Mouse (Mus musculus) left cerebral cortex, postnatal 10 days (tissue): ENCODE data around the gene Ets1. TPM values are rescaled to one million over a fixed set of nuclear protein-coding genes. Genes with fewer than 3 reads are reported as not detected.

ENCODE experiments used
- DNase-seq, 2 experiments: peaks; one replicate each; pipeline ENCODE4 v3.0.0; 2021 to 2022; ENCODE audit warnings: low spot score in 2 of 2, mixed read lengths in 1 of 2; ENCODE audit errors: extremely low spot score in 1 of 2
- intact Hi-C: fragments of 180-260 bp; cut with DNase I; formaldehyde crosslinking; loops from one replicate; pipeline ENCODE4 v1.15.1; 2025
- total RNA-seq, 2 experiments: library from RNA; stranded (reverse); gene quantifications; 2 replicates each; pipeline ENCODE4 v1.2.3; 2021

Gene Ets1
- total RNA-seq, 2 experiments from 2014 or later, result 19.0 to 24.7 TPM

DNA sequence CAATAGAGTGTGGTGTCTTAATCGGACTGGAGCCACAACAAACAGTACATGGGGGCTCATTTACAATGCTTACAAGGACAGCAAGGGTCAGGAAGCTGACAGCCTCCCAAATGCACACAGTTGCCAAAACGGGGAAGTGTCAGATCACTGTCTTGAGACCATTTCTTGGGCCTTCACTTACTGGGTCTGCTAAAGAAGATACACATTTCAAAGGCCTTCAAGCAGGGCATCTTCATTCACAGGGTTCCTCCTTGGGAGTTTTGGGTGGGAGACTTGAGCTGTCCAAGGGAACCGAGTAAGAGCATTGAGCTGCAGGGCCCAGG is 83.9 kb downstream of the Ets1 start:
- DNase-seq, result no peak
- intact Hi-C loops, result no loop called here

DNA sequence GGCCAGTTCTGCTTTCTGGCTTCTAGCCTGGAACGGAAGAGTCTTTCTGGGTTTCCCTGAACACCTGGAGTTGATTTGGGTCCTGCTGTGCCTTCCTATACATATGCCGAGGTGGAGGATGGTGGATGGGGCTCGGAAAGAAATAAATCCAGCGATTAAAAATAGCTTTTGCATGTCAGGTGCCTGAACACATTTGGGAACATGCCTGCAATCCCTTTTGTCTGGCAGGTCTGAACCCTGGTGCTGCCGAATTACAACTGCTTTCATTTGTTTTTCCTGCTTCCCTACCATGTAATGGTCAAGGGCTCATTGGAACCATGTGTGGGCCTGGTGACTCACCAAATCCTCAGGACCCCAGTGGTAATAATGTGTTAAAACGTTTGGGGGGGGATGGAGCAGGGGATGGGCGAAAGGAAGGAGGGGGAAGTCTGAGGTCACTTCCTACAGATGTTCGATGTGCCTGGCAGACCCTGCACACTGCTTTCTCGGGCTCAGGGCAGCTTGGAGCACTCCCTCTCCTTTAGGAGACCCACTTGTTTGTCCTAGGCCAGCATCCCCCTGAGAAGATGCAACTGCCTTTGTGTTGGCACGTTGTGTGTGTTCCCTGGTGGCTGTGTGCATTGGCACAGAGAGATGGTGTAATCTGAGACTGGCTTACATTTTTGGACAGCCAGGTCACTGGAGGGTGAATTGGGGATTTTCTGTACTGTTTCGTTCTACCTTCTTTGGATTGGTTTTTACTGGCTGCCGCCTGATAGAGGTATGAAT is 84.4 kb downstream of the Ets1 start:
- DNase-seq, result no peak
- intact Hi-C loops, result no loop called here

DNA sequence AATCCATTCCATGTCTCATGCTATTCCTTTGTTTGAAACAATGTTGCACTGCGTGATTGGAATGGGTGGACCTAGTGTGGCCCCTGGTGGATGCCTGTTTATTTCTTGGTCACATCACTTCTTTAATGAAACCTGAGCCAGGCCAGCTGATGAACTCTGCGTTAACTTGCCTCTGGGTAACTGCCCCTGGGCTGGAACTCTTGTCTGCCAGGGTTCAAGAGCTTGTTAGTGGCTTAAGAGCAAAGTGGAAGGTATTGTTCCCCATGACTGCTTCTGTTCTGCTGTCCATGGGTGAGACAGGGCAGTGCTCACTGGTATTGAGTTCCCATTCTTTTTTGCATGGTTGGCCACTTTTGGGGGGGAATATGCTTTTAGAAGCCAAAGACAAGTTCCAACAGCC is 85.1 kb downstream of the Ets1 start:
- intact Hi-C loops, result no loop called here
- no peak for DNase-seq

DNA sequence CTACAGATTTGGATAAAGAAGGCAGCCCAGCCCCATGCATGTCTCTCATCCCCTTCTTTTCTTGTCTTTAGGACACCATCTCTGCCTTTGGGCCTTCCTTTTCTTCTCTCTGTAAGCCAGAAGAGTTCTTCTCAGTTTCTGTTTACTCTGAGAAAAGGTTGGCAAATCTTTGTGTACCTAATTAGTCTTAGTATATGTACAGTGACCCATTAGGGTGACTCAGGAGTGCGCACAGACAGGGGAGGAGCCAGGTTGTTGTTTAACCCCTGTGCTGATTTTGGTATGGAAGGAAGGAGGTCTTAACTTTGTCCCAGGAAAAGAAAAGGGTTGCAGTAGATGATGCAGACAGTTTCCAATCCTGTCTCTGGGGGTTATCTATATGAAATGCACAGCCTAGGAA is 86.2 kb downstream of the Ets1 start:
- DNase-seq, result no peak
- intact Hi-C loops, result no loop called here

DNA sequence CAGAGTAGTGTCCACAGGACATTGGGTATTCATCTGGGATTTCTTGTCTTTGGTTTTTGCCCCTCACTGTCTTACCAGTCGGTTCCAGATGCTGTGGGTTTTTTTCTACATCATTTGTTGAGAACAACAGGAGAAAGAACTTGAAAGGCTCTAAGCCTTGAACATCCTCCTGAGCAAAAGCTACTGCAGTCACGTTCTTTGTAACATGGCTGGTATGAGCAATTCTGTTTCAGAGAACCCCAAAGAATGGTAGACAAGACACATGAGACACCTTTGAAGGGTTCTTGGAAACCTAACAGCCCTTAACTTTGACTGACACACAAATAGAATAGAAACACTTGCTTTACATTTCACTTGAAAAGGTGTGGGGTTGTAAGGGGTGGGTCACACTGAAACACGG is 86.9 kb downstream of the Ets1 start:
- no peak for DNase-seq
- intact Hi-C loops, result no loop called here

DNA sequence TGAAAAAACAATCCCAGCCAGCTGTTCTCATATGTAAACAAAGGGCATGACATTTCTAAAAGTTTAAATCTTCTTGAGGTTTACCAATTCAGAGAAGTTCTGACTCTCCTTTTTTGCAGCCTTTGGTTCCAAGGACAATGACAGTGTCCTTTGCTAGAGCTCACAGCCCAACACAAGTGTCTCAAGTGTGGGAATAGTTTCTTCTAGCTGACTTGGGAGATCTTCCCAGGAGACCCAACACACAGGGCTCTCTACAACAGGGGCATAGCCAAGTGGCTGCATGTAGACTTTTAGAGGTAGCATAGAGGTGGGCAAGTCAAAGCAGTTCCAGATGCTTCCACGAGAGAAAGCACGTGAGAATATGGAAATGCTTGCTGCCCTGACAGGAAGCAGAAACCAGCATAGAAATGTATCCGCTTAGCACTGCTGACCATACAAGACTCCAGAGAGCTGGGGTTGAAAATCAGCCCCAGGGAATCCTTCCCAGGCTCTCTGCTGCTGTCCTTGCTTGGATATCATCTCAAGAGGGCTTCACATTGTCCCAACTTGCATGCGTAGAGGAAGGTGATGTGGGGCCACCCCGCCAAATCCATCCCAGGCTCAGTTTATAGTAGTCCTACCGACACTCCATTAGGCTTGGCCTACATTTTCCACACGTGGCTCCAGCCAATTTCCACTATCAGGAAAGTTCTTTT is 88.3 kb downstream of the Ets1 start:
- intact Hi-C loops, result no loop called here
- no peak for DNase-seq

DNA sequence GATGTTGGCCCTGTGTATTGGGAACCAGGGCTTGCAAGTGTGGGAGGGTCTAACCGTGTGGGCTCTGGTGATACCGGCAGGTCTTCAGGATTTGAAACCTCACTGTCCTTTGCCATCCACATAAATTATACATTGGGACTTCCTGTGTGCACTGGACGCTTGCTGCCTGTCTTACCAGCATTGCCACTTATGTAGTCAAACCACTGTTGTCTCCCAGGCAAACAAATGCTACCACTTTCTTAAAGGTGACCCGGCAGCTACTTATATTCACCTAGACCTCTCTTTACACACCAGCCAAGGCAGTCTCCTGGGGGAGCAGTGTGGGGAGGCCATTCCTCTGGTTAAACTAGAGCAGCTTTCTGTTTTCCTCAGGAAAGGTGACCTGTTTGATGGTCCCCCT is 89.9 kb downstream of the Ets1 start:
- intact Hi-C loops, result no loop called here
- DNase-seq, result no peak

DNA sequence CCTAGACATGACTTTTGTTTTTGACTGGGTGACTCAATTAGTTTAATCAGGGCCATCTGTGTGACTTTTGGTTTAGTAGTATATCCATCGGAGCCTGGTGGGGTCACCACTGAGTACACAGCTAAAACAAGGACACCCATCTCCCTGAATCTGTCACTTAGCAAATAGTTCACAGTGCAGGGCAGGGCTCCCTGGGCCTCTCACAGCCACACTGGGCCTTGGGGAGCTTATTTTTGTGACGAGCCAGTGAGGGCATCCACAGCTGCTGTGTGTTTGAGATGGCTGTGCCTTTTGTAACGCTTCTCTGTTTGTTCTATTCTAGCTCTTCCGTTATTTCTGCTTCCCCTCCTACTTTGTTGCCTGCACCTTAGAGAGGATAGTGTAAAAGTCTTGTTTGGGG is 90.6 kb downstream of the Ets1 start:
- no peak for DNase-seq
- intact Hi-C loops, result no loop called here

DNA sequence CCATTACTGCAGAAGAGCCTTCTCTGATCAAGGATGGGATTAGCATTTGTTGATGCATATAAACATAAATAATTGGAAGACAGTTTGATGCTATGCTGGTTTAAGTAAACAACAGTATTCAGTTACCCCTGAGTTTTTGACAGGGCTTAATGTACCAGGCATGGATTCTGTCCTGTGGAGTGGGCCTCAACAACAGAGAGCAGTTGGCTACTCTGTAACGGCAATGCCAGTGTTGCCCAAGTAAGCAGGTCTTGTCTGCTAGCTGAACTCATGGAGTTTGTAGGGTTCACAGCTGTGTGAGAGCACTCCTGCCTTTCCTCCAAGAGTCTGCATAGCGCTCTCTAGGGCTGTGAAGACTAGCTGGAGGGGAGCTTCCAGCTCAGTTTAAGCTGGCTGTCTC is 91.0 kb downstream of the Ets1 start:
- intact Hi-C loops, result no loop called here
- no peak for DNase-seq

DNA sequence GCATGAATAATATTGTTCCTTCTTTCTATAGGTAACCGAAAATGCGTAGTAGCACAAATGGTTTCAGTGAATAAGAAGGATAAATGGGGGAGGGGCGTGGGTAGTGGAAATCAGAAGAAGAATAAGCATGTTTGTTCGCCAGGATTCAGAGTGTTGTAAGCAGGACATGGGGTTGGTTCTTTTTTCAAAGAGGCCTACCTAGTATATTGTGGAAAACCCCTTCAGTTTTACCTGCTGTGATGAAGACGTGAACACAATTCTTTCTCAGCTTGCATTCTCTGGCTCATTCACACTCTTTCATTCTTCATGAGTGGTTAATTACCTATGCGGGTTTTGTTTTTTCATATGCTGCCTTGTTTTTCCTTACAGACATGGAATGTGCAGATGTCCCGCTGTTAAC is 92.3 kb downstream of the Ets1 start:
- no peak for DNase-seq
- intact Hi-C loops, result no loop called here

DNA sequence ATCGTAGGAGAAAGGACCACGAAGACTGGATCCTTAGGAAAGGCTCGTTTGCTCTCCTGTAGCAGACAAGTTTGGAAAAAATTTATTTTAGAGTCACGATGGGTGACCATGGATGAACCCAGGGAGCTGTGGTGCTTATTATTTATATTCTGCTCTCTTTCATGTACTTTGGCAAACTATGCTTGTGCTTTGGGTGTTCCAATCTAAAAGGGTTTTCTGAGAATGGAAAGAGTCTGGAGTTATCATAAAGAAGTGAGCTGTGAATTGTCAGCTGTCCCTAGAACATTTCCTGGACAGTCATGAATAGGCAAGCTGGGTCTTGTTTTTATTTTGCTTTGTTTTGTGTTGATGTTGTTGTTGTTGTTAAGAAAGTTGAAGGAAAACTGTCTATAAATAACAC is 92.8 kb downstream of the Ets1 start:
- DNase-seq, result no peak
- intact Hi-C loops, result no loop called here

DNA sequence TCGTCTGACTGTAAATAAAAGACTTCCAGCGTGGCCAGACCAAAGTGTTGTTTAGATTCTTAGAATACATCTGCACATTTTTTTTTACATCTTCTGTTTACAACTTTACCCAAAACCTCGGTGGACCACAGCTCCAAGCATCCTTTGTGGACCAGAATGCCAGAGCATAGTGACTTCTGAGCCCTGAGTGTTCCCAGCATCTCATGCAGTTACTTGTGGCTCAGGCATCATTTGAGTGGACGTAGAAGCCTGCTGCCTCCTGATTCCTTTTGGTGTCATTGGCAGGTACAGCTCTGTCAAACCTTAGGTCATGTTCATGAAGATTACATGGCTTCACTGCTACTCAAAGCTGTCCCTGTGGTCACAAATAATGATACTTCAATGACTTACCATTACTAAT is 93.2 kb downstream of the Ets1 start:
- intact Hi-C loops, result no loop called here
- DNase-seq, result no peak

DNA sequence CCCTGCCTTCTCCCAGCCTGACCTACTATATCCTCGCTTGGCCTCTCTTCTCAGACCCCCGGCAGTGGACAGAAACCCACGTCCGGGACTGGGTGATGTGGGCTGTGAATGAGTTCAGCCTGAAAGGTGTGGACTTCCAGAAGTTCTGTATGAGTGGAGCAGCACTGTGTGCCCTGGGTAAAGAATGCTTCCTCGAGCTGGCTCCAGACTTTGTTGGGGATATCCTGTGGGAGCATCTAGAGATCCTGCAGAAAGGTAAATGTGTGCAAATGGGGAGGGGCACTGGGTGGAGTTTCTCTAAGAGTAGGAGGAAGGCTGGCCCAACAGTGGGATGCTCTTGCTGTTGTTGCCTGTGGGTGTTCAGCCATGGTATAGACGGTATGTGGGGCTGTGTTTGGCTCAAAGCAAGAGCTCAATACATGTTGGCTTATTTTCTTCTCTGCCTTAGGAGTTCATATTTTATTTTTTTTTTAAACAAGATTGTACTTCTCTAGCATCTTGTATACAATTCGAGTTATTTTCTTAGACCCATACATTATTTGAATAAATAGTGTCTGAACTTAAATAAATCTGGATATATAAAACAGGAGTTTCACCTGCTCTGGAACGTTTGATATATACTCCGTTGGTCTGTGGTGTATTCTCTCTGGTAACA is 94.1 kb downstream of the Ets1 start:
- DNase-seq, result no peak
- intact Hi-C loops, result no loop called here

DNA sequence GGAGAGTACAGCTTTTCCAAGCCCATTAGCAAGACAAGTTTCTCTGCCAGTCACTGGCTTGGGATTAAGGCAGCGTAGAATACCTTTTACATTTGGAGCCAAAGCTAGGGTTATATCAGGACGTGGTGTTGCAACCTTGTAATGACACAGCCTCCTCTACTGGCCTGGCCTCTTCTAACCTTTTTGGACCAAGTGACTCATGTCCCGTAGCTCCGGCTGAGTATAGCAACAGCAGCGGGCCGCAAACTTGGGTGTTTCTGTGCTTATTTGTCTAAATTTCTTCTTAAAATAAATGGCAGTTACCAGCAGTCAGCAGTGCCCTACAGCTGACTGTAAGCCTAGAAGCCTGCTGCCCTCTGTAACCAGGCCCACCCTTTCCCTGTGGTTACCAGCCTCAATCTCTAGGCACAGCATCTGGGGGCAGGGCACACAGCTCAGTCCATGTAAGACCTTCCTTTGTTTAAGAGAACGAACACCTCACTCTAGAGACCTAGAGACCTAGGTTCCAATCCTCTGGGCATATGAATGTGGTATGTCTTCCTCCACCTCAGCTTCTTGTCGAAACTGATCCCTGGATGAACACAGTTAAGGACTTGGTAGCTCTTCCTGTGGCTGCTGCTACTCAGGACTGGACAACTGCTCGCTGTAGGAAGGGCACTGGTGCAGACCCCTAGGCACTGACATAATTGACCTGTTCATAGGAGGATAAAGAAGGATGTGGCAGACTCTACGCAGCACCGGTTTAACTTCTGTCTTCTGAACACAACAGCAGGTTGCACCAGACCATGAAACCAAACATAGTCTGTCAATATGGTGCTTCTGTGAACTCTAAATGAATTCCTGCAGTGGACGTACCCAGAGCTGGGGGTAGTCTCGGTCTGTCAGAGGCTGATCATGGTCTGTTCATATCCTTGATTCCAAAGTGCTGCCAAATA is 94.9 kb downstream of the Ets1 start:
- intact Hi-C loops, result no loop called here
- DNase-seq, result no peak

DNA sequence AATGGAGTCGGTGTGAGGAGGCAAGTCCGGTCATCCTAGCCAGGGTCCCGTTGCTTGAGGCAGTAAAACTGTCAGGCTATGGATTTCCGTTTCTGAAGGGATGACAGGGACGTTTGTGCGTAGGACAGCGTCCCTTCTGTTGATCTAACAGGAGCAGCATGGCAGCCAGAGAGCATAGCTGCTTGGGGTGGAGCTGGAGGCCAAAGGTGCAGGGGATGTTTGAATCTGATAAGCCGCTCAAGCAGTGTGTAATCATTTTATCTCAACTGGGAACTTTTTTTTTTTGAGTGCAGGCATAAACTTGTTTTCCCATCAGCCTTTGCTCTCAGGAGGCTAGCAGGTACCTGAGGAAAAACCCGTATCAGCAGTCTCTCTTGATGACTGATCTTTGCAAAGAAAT is 95.8 kb downstream of the Ets1 start:
- DNase-seq, result no peak
- intact Hi-C loops, result no loop called here

DNA sequence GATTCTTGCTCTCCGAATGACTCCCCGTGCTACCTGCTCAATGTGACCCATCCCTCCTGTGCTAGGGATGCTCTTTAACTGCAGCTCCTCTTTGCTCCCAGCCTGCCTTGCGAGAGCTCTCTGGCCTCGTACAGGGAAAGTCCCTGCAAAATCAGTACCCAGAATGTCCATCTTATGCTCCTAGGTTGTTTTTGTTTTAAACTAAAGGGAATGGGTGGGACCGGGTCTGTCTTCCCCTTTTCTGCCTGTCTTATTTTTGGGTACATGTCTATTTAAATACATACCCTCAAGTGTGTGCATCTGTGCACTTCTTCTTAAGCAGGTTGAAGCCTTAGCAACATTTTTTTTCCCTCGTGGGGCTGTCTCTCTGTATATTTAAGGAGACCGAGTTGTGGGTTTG is 99.0 kb downstream of the Ets1 start:
- intact Hi-C loops, result no loop called here
- DNase-seq, result no peak

DNA sequence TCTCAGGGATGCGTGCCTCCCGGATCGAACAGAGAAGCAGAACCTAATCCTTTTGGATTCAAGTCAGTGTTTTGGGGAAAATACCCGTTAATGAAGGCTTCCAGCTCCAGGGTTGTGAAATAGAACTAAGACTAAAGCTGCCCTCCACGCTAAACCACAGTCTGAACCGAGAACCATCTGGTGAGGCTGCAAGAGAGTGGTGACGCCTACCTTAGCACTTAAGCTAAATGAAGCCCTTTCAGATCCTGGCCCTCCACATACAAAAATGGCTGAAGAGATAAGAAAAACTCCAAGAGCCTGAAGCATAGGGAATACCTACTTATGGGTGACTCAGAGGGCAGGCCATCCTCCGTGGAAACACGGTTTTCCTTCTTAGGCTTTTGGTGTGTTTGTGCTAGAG is 100.0 kb downstream of the Ets1 start:
- DNase-seq, result no peak
- intact Hi-C loops, result no loop called here

DNA sequence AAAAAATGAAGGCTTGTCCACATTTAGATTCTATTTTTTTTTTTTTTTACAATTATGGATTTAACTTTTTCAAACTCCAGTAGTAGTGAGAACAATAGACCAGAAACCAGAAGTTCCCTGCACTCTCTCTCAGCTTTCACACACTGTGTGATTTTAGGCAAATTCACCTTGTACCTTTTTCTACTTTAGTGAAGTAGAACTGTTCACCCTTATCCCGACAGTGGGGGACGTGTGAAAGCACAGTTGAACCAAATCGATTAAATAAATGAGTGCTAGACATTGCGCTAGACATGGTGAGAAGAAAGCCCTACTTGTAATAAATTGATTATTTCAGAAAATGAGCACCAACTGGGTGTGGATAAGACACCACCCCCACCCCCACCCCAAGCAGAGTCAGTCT is 104.0 kb downstream of the Ets1 start:
- no peak for DNase-seq
- intact Hi-C loops, result no loop called here

DNA sequence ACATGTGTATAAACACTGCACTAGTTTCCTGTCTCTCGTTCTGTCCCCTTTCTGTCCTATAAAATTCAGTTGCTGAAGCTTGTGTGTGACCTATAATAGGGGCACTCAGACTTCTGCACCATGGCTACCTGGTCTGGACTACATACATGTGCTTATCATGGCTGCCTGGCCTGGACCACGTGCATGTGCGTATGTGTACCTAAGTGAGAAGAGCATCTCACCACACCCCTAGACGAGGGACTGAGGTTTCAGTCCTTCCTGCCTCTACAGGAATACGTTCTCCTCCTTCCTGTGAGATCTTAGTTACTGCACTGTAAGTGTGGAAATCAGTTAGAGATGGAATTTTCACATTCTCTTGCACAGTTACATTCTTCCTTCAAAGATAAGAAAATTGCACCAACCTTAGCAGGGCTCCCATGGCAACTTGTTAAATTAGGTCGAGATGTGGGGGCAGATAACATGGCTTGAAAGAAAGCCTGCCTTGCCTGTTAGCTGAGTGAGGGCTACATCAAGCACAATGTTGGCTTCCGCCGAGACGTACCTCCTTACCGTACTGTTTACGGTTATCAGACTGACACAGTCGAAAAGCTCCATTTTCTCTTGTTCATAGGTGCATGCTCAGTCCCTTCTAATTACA is 104.8 kb downstream of the Ets1 start:
- no peak for DNase-seq

More for the DNA sequence above, 104.8 kb downstream of the Ets1 start:
- intact Hi-C loops, result no loop called here
